Mouse (Mus musculus): ENCODE measurements around the gene Col4a1. TPM values are rescaled to one million over a fixed set of nuclear protein-coding genes. Genes with fewer than 3 reads are reported as not detected.

Gene Col4a1
- not detected for polyA plus RNA-seq (2017; shearing (Covaris generic))

DNA sequence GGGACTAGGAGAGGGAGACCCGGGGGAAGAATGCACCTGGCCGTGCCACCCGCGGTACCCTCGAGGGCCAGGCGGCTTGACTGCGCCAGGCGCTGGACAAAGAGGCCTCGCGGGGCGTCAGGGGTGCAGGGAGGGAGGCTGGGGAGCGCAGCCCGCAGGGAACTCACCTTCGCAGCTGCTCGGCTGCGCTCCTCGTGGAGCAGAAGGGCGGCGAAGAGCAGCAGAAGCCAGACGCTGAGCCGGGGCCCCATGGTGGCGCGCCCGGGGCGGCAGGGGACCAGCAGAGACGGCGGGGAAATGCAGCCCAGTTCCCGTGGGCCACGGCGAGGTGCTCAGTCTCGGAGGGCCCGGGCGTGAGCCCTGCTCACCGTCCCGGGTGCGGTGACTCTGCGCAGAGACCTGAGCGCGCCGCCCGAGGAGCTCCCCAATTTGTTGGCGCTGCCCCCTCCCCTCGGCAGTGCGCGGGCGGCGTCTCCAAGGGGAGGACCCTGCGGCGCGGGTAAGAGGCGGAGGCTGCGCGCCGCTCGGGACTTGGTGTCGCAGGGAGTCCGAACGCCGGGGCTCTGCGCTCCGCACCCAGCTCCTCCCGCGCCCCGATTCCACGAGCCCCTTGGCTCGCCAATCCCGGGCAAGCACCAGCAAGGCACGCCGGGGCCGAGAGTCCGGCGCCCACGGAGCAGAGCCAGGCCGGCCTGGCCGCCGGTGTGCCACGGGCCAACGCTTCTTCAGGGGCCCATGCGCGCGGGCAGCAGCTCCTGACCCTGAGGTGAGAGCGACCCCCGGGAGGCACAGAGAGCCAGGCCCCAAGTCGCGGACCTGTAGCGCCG lies at the start of gene Col4a1, which contains the start of gene Col4a2:
Col4a1 (minus strand) TSS at position 478 of the 827 bp plus-strand sequence.
Col4a2 (plus strand) TSS at position 457 of the 827 bp plus-strand sequence.

Other genes with a start within 250 kb of the Col4a1 start
- 0.06 TPM for gene Col4a2, start within 50 bp of the Col4a1 start, polyA plus RNA-seq (2017; shearing (Covaris generic))
- gene Rab20, start 165.9 kb upstream of the Col4a1 start, polyA plus RNA-seq (2017; shearing (Covaris generic)) = 9.0 TPM
- 71.6 TPM for gene Naxd, start 184.7 kb upstream of the Col4a1 start, polyA plus RNA-seq (2017; shearing (Covaris generic))
- gene Cars2, start 238.0 kb upstream of the Col4a1 start, polyA plus RNA-seq (2017; shearing (Covaris generic)) = 19.7 TPM
- 58.4 TPM for gene Ing1, start 242.7 kb upstream of the Col4a1 start, polyA plus RNA-seq (2017; shearing (Covaris generic))